Mouse (Mus musculus) neural tube, postnatal 0 days (tissue): ENCODE measurements around the gene Hs3st1. TPM values are rescaled to one million over a fixed set of nuclear protein-coding genes. Genes with fewer than 3 reads are reported as not detected.

Experiments used
- polyA plus RNA-seq: library from polyadenylated mRNA; unstranded; fragments of >200 nt; fragmentation: Nextera tagmentation; extraction: Ambion mirVana; gene quantifications from 2 replicates; pipeline ENCODE4 v1.2.1, GENCODE M21; 2015

Gene Hs3st1
- polyA plus RNA-seq, result 43.2 and 48.1 TPM in 2 replicates

GRCm38 (mm10) chr5:39755375-39755774, at the start of gene Hs3st1:
Gene Hs3st1 (minus strand): TSS chr5:39755475.

